Mouse (Mus musculus): ENCODE measurements around the gene Chrm3.
A peak's percentile ranks its signal among the peaks of the same experiment; 100 is the strongest.
"Not testable (repeated sequence)": the region's sequence is repeated elsewhere in the genome, so short reads cannot be mapped to it uniquely, and the experiment has no call there.

Gene Chrm3

DNA sequence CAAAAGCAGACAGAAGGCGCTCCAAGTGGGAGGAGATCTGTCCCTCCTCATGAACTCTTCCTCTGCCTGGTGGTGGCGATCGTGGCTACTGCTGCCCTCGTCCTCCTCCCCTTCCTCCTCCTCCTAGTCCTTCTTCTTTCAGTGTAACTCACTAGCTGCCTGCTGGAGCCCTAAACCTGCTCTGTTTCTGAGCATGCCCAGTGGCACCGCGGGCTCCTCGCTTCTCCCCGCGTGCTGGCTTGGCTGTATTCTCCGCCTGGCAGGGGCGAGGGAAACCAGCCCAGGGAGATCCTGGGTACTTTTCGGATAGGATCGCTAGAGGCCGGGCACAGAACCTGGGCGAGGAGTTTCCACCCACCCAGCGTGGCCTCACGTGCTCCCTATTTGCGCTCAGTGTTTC, at the start of gene Chrm3:
TSS of gene Chrm3 (minus strand) at position 71 of the 400 bp plus-strand sequence.
- DNase-seq (ENCODE audit: low spot score), result peak; percentile 10

GRCm38 (mm10) chr13:10394364-10394763, 33.7 kb upstream of the Chrm3 start:
- no peak for DNase-seq (ENCODE audit: low spot score)

DNA sequence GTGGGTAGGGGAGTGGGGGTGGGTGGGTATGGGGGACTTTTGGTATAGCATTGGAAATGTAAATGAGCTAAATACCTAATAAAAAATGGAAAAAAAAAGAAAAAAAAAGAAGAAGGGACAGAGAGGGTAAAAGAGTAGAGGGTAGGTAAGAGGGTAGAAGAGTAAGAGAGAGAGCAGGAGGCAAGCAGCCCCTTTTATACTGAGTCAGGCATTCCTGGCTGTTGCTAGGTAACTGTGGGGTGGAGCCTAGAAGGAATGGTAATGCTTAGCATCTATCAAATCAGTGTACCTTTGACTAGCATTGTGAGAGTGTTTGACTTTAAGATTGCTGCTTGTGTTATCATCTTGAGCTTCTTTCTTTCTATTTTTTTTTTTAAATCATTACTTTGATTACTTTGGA, 14.8 kb upstream of the Chrm3 start:
- DNase-seq (ENCODE audit: low spot score), result not testable (repeated sequence)

- DNase-seq (ENCODE audit: low spot score), result peak; percentile 6
These were observed 400 bp downstream of the Chrm3 start for GRCm38 (mm10) chr13:10360199-10360694.

DNA sequence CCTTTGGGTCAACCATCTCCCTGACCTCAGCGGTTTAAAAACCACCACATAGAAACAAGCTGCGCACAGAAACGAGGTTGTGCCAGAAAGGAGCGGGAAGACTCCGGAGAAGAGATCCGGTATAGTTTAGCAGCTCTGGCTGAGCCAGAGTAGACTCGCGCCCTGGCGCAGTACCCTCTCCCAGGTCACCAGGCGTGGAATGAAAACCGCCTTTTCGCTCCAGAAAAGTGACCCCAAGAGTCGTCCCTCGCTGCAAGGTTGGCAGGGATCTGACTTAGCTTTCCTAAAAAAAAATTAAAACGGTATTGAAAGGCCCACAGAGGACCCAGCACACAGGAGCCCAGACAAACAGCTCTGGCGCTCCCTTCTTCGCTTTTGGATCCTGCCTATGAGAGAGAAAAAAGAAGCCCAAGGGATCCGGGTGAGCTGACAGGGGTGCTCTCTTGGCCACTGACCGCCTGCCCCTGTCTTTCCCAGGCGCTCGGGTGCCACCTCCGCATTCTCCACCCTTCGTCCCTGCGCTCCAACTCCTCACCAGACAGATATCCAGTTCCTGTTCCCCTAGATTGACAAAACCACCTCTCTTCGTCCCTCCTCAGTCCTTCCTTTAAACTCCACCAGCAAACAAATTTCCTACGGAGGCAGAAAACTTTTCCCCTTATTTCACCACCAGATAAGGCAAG, 990 bp downstream of the Chrm3 start:
- no peak for DNase-seq (ENCODE audit: low spot score)

- DNase-seq (ENCODE audit: low spot score), result no peak
These were observed 4.9 kb downstream of the Chrm3 start for GRCm38 (mm10) chr13:10355796-10356195.

DNA sequence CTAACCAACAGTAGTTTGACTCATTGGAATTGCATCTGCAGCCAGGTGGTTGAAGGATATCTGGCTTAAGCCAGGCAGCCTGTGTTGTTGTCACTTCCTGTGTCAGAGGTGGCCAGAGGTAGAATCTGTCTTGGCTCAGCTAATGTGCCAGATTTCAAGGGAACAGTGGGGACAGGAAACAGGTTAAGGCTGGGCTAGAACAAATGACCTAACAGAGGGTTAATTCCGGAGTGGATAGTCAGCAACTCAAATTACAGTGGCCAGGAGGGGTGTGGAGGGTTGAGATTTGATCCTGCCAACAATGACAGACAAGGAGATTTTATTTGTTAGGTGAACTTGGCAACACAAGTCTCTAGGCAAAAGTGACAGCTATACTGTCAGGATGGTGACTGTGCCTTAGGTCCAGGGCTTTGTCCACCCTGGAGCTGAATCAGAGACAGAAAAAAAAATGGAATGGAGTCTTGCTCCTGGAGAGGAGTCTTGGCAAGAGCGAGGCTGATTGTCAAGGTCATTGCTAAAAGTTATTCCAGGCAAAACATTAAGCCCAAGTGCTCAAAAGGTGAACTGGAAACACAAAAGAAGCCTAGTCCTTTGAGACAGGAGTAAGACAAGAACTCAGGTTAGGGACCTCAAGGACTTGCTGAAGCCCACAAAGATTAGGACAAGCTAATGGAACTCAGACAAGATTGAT, 5.6 kb downstream of the Chrm3 start:
- DNase-seq (ENCODE audit: low spot score), result no peak

- DNase-seq (ENCODE audit: low spot score), result no peak
These were observed 8.5 kb downstream of the Chrm3 start for GRCm38 (mm10) chr13:10352141-10352540.

- no peak for DNase-seq (ENCODE audit: low spot score)
These were observed 16.3 kb downstream of the Chrm3 start for GRCm38 (mm10) chr13:10344362-10344761.

DNA sequence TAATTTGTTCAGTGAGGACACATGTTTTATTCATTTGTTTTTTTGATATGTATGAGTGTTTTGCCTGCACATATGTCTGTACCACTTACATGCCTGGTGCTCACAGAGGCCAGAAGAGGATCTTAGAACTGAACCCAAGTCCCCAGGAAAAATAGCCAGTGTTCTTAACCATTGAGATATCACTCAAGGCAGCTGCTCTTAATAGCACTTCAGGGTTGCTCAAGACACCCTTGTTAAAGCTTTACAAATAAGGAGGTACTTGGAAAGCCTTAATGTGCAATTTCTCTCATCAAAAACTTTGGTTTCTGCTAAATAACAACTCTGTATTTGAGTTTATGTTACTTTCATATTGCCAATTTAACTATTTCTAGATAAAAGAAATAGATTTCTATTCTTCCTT, 25.1 kb downstream of the Chrm3 start:
- no peak for DNase-seq (ENCODE audit: low spot score)

DNA sequence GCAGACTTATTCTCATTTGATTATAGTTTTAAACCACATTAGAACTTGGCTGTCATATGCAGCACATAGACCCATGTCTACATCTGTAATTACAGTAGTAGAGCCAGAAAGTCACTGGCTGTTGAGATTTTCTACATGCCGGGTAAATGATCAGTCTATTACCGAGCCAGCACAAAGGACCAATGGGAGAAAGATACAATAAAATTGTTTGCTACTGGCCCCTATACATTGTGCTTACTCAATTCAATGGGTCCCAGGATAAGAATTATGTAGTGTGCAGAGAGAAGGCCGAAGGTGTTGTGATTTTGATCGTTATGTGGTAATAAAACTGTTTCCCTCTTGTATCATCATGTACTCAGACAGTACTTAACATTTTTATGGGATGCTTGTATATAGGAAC, 27.9 kb downstream of the Chrm3 start:
- no peak for DNase-seq (ENCODE audit: low spot score)

- DNase-seq (ENCODE audit: low spot score), result no peak
These were observed 50.8 kb downstream of the Chrm3 start for GRCm38 (mm10) chr13:10309811-10310210.

DNA sequence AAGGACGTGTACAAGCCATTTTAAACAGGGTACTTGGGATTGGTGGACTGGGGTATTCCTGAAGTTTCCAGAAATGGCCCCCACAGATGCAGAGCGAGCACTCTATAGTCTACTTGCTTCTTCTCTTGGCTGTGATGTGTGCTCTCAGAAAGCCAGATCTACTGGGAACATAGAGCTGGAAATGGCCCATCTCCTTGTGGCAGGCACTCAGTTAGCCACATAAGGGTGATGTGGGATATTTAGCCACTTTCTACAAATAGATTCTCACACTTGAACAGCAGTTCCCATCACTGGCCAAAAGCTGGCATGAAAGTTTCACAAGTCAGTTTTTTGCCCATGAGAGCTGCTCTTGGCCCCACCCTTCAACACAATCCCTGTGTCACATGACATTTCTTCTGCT, 65.5 kb downstream of the Chrm3 start:
- no peak for DNase-seq (ENCODE audit: low spot score)

DNA sequence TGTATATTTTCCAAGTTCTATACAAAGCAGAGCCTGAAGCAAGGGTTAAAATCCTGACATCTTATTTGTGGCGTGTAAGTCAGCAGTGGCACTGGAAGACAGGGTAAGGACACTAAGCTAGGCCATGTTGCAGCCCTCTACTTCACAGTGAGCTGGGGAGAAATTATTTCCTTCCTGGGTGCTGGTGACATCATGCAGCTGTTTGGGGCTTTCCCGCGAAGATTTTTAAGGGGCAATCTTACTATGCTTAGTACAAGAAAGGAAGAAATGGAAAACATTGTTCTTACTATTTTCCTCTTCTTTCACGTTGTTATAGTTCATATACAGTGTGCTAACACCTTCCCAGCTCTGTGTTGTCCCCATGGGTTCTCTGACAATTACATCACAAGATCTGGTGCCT, 76.3 kb downstream of the Chrm3 start:
- no peak for DNase-seq (ENCODE audit: low spot score)

DNA sequence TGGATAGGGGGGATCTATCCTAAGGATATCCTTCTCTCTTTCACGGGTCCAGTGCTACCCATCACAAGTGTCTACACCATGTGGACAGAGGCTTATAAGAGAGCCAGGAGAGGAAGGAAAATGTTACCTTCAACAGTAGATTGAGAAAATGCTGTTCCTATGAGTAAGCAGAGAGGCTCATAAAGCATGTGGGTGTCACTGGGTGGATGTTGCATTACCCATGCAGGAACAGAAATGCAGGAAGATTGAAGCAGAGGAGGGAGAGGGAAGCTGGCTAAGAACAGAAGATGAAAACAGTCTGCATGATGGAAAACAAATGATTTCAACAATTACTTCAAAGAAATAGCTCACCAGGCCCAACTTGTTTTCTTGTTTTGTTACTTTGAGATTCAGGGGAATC, 85.7 kb downstream of the Chrm3 start:
- DNase-seq (ENCODE audit: low spot score), result no peak

GRCm38 (mm10) chr13:10263784-10264183, 96.9 kb downstream of the Chrm3 start:
- DNase-seq (ENCODE audit: low spot score), result no peak

GRCm38 (mm10) chr13:10253049-10253448, 107.6 kb downstream of the Chrm3 start:
- DNase-seq (ENCODE audit: low spot score), result no peak

DNA sequence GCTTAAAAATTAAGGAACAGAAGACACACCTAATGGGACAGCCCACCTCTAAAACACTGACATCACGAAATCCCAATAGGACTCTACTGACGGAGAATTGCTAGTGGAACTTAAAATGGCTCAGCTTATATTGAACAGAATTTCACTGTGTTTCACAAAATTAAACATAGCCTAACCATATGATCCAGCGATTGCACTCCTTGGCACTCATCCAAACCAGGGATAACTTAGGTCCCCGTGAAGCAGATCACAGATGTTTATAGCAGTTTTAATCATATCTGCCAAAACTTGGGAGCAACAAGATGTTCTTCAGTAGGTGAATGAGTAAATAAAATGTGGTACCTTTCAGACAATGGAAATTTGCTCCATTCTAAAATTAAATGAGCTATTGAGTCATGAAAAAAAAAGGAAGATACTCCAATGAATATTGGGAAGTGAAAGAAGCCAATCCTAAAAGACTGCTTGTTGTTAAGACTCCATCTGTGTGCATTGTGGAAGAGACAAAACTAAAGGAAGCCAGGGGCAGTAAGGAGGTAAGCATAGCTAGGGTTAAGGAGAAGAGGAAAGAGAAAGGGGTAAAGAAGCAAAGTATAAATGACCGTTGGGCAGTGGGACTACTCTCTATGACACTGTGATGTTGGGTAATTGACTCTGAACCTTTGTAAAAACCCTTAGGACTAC, 109.0 kb downstream of the Chrm3 start:
- no peak for DNase-seq (ENCODE audit: low spot score)

- no peak for DNase-seq (ENCODE audit: low spot score)
These were observed 116.2 kb downstream of the Chrm3 start for GRCm38 (mm10) chr13:10244243-10244998.

GRCm38 (mm10) chr13:10240238-10240637, 120.4 kb downstream of the Chrm3 start:
- DNase-seq (ENCODE audit: low spot score), result no peak

DNA sequence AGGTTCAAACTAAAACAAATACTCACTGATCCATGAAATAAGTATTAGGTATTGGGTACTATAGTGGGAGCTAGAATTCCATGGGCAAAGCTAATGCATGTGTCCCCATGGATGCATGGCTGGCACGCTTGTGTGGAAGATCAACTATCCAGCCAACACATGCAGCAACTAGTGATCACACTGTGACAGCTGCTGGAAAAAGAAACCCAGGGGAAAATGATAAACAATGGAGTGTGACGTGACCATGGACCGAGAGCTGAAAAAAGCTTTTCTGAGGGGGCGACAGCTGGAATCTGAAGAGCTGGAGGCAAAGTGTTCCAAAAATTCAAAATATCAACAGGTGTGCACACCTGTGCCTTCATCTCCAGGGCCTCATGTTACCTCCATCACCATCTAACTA, 120.8 kb downstream of the Chrm3 start:
- no peak for DNase-seq (ENCODE audit: low spot score)

- DNase-seq (ENCODE audit: low spot score), result no peak
These were observed 123.0 kb downstream of the Chrm3 start for GRCm38 (mm10) chr13:10237616-10238015.

All from ovary, postnatal 10 days (tissue).